Mouse (Mus musculus) hematopoietic multipotent progenitor cell, adult 10-12 weeks (in vitro differentiated cells): ENCODE data around the gene Gm38119. TPM values are rescaled to one million over a fixed set of nuclear protein-coding genes. Genes with fewer than 3 reads are reported as not detected.

ENCODE experiments used
- polyA plus RNA-seq: library from polyadenylated mRNA; stranded (reverse); fragments of >175 nt; gene quantifications from 2 replicates; pipeline ENCODE4 v1.2.3, GENCODE M21; 2012; ENCODE audit warnings: low replicate concordance

The Gm38119 gene
- polyA plus RNA-seq = not detected in 2 replicates

GRCm38 (mm10) chr3:92738996-92739395 is at the start of gene Gm38119:
Gene Gm38119, minus strand, starts transcription at chr3:92739096.

GRCm38 (mm10) chr3:92778799-92779198 is 39.9 kb upstream of the Gm38119 start, which contains the start of gene Lce1i:
Gene Lce1i, minus strand, starts transcription at chr3:92778899.

GRCm38 (mm10) chr3:92764965-92765364 is 26.1 kb upstream of the Gm38119 start, which contains the start of gene Lce1h:
Gene Lce1h, minus strand, starts transcription at chr3:92765065.

GRCm38 (mm10) chr3:92752238-92752637 is 13.3 kb upstream of the Gm38119 start, which contains the start of gene Lce1g:
Gene Lce1g, minus strand, starts transcription at chr3:92752338.

GRCm38 (mm10) chr3:92720250-92720649 is 18.6 kb downstream of the Gm38119 start, which contains the start of gene Lce1f:
Gene Lce1f, minus strand, starts transcription at chr3:92720350.

GRCm38 (mm10) chr3:92708974-92709373 is 29.9 kb downstream of the Gm38119 start, which contains the start of gene Lce1e:
Gene Lce1e, minus strand, starts transcription at chr3:92709074.

Other genes with a start within 250 kb of the Gm38119 start
- gene Sprr4, start 238.6 kb downstream of the Gm38119 start, polyA plus RNA-seq = not detected in 2 replicates
- gene 2310046K23Rik, start 204.6 kb downstream of the Gm38119 start, polyA plus RNA-seq = not detected in 2 replicates
- gene Ivl, start 165.4 kb downstream of the Gm38119 start, polyA plus RNA-seq = not detected in 2 replicates
- gene Smcp, start 150.1 kb downstream of the Gm38119 start, polyA plus RNA-seq = not detected in 2 replicates
- gene 2210017I01Rik, start 131.6 kb downstream of the Gm38119 start, polyA plus RNA-seq = not detected in 2 replicates
- gene Lce6a, start 117.4 kb downstream of the Gm38119 start, polyA plus RNA-seq = not detected in 2 replicates
- not detected in 2 replicates for gene Lce1a1, start 90.8 kb downstream of the Gm38119 start, polyA plus RNA-seq
- not detected in 2 replicates for gene Lce1b, start 82.2 kb downstream of the Gm38119 start, polyA plus RNA-seq
- gene Lce1a2, start 68.8 kb downstream of the Gm38119 start, polyA plus RNA-seq = not detected in 2 replicates
- not detected in 2 replicates for gene Lce1c, start 59.8 kb downstream of the Gm38119 start, polyA plus RNA-seq
- gene Lce1d, start 51.9 kb downstream of the Gm38119 start, polyA plus RNA-seq = not detected in 2 replicates
- gene Lce1e, start 30.0 kb downstream of the Gm38119 start, polyA plus RNA-seq = not detected in 2 replicates
- gene Lce1f, start 18.7 kb downstream of the Gm38119 start, polyA plus RNA-seq = not detected in 2 replicates
- gene Lce1g, start 13.2 kb upstream of the Gm38119 start, polyA plus RNA-seq = not detected in 2 replicates
- not detected in 2 replicates for gene Lce1h, start 26.0 kb upstream of the Gm38119 start, polyA plus RNA-seq
- not detected in 2 replicates for gene Lce1i, start 39.8 kb upstream of the Gm38119 start, polyA plus RNA-seq
- gene Lce1j, start 51.4 kb upstream of the Gm38119 start, polyA plus RNA-seq = not detected in 2 replicates
- gene Lce1k, start 68.8 kb upstream of the Gm38119 start, polyA plus RNA-seq = not detected in 2 replicates
- not detected in 2 replicates for gene Kprp, start 88.2 kb upstream of the Gm38119 start, polyA plus RNA-seq
- not detected in 2 replicates for gene Lce1l, start 112.2 kb upstream of the Gm38119 start, polyA plus RNA-seq
- gene 2310050C09Rik, start 131.1 kb upstream of the Gm38119 start, polyA plus RNA-seq = not detected in 2 replicates
- gene Lce3a, start 187.1 kb upstream of the Gm38119 start, polyA plus RNA-seq = not detected in 2 replicates
- gene Lce3b, start 193.9 kb upstream of the Gm38119 start, polyA plus RNA-seq = not detected in 2 replicates
- not detected in 2 replicates for gene Lce3c, start 205.4 kb upstream of the Gm38119 start, polyA plus RNA-seq
- gene Lce3d, start 218.3 kb upstream of the Gm38119 start, polyA plus RNA-seq = not detected in 2 replicates
- not detected in 2 replicates for gene Lce3e, start 228.0 kb upstream of the Gm38119 start, polyA plus RNA-seq